In genomic region chr12:80603566-80603965, GRCm38 (mm10) we compare ENCODE assay signal across 10 mouse cellular contexts. TPM values are rescaled to one million over a fixed set of nuclear protein-coding genes. Genes with fewer than 3 reads are reported as not detected.
DNase-seq lines count a peak whose midpoint lies in the region; ATAC-seq and TF ChIP-seq lines count a peak whose summit lies in the region.
"Had no signal": no experiment of that assay in that cellular context is flagged by ENCODE, and none has a peak within 500 bp of the region (broad histone marks: within the 10 kb centered on the region; RNA-seq: fewer than 3 reads in every experiment).

No protein-coding gene starts in this region.

- H3K27me3 ChIP-seq in stomach, embryonic 16.5 days (ENCODE audit: control insufficient read depth, insufficient read depth, low read length): no peaks in the 10 kb centered on the region
- H3K27me3 ChIP-seq: limb, embryonic 12.5 days had no signal

- H3K36me3 ChIP-seq in stomach, embryonic 16.5 days (ENCODE audit: control insufficient read depth, insufficient read depth, low read length): no peaks in the 10 kb centered on the region
- H3K36me3 ChIP-seq: G1E; limb, embryonic 12.5 days had no signal

- peak; percentile 78 for ATAC-seq in stomach, embryonic 16.5 days (ENCODE audit: insufficient read depth, low FRiP score)

- H3K9me3 ChIP-seq in stomach, embryonic 16.5 days (replicated peaks; ENCODE audit: control insufficient read depth, low read length): no peaks in the 10 kb centered on the region
- H3K9me3 ChIP-seq: G1E; limb, embryonic 12.5 days had no signal

- H3K27ac ChIP-seq in gastrocnemius, adult 2 months: no peak overlapping the region
- H3K27ac ChIP-seq in stomach, embryonic 16.5 days (ENCODE audit: low read length): peak overlapping the region; percentile 40
- H3K27ac ChIP-seq: limb, embryonic 12.5 days had no signal

- H3K4me2 ChIP-seq in stomach, embryonic 16.5 days (ENCODE audit: low read depth, low read length): no peak overlapping the region
- H3K4me2 ChIP-seq: limb, embryonic 12.5 days had no signal

- H3K9ac ChIP-seq in stomach, embryonic 16.5 days (ENCODE audit: low read length): no peak overlapping the region
- H3K9ac ChIP-seq: limb, embryonic 12.5 days had no signal

- H3K4me3 ChIP-seq in gastrocnemius, adult 2 months: no peak overlapping the region
- no peak overlapping the region for H3K4me3 ChIP-seq in stomach, embryonic 16.5 days (replicated peaks; ENCODE audit: low read length)
- H3K4me3 ChIP-seq: limb, embryonic 12.5 days had no signal

- H3K4me1 ChIP-seq in stomach, embryonic 16.5 days (ENCODE audit: control insufficient read depth, insufficient read depth, low read length): peaks cover 28% of the 10 kb centered on the region

- DNase-seq in gastrocnemius, adult 2 months: peak; percentile 41
- DNase-seq in gastrocnemius, postnatal 36 days: no peak
- DNase-seq in right cerebral cortex, postnatal 4 days: peak; percentile 59
- DNase-seq in right cerebral cortex, adult 2 months (ENCODE audit: low spot score in 2 of 2): no peak
- DNase-seq in kidney, postnatal 14 days: peak; percentile 67
- no peak for DNase-seq in thymus, postnatal 25 days
- DNase-seq in cerebellum, adult 9-10 months: no peak

- intact Hi-C loops in gastrocnemius, adult 2 months (cut with DNase I): no loop called here
- intact Hi-C loops in gastrocnemius, postnatal 36 days (cut with DNase I): no loop called here

- 9% methylated on average over 4 of the region's 4 CpGs for WGBS in stomach, embryonic 16.5 days

- TF ChIP-seq CTCF in gastrocnemius, adult 2 months (IDR thresholded peaks at IDR 0.05): no peak

RNA-seq across cellular contexts. Expression of gene Slc39a9, which starts 40.1 kb away (rescaled TPM):
- 10 to 100 TPM in 1 of 2 experiments, 1 to 10 TPM in 1; 7.8 to 11.6 TPM for total RNA-seq in gastrocnemius, adult 2 months (2021)
- total RNA-seq in gastrocnemius, postnatal 36 days (2021): 1 to 10 TPM; 7.0 to 7.8 TPM
- polyA plus RNA-seq in stomach, embryonic 16.5 days (2015; fragmentation: Nextera tagmentation; extraction: Ambion mirVana): 31.4 and 31.5 TPM in 2 replicates

RNA-seq across cellular contexts. Expression of gene Erh, which starts 40.6 kb away (rescaled TPM):
- total RNA-seq in gastrocnemius, adult 2 months (2021): 10 to 100 TPM; 14.4 to 17.7 TPM
- 10 to 100 TPM; 10.7 to 19.9 TPM for total RNA-seq in gastrocnemius, postnatal 36 days (2021)
- polyA plus RNA-seq in stomach, embryonic 16.5 days (2015; fragmentation: Nextera tagmentation; extraction: Ambion mirVana): 216 and 218 TPM in 2 replicates

Comparison
In these comparisons a context has a peak if more than half of its experiments do, and no peak if none do; other contexts are left out.
1. DNase-seq: peak in gastrocnemius, adult 2 months (single experiment), right cerebral cortex, postnatal 4 days (single experiment) and kidney, postnatal 14 days (single experiment); none in gastrocnemius, postnatal 36 days (0 of 2), right cerebral cortex, adult 2 months (0 of 2), thymus, postnatal 25 days (single experiment) and cerebellum, adult 9-10 months (single experiment).